Mouse (Mus musculus): ENCODE data around the gene Ephb4.

Ephb4 gene

GRCm38 (mm10) chr5:137335066-137335465 is 14.8 kb upstream of the Ephb4 start:
- DNase-seq (ENCODE audit: low read depth): no peak

GRCm38 (mm10) chr5:137337190-137337589 is 12.7 kb upstream of the Ephb4 start:
- DNase-seq (ENCODE audit: low read depth): no peak

- DNase-seq (ENCODE audit: low read depth): peak; percentile 83
Measured at GRCm38 (mm10) chr5:137338256-137338655, 11.7 kb upstream of the Ephb4 start.

GRCm38 (mm10) chr5:137338663-137339289 is 11.1 kb upstream of the Ephb4 start:
- no peak for DNase-seq (ENCODE audit: low read depth)

GRCm38 (mm10) chr5:137339290-137339979 is 10.5 kb upstream of the Ephb4 start:
- no peak for DNase-seq (ENCODE audit: low read depth)

GRCm38 (mm10) chr5:137340222-137340621 is 9.7 kb upstream of the Ephb4 start:
- DNase-seq (ENCODE audit: low read depth): no peak

GRCm38 (mm10) chr5:137342407-137343012 is 7.4 kb upstream of the Ephb4 start:
- DNase-seq (ENCODE audit: low read depth): no peak

- no peak for DNase-seq (ENCODE audit: low read depth)
Measured at GRCm38 (mm10) chr5:137343412-137343811, 6.5 kb upstream of the Ephb4 start.

- no peak for DNase-seq (ENCODE audit: low read depth)
Measured at GRCm38 (mm10) chr5:137343869-137344268, 6.0 kb upstream of the Ephb4 start.

- DNase-seq (ENCODE audit: low read depth): no peak
Measured at GRCm38 (mm10) chr5:137345821-137346220, 4.1 kb upstream of the Ephb4 start.

GRCm38 (mm10) chr5:137346388-137346787 is 3.5 kb upstream of the Ephb4 start:
- no peak for DNase-seq (ENCODE audit: low read depth)

- no peak for DNase-seq (ENCODE audit: low read depth)
Measured at GRCm38 (mm10) chr5:137346983-137347382, 2.9 kb upstream of the Ephb4 start.

- DNase-seq (ENCODE audit: low read depth): no peak
Measured at GRCm38 (mm10) chr5:137347856-137348255, 2.1 kb upstream of the Ephb4 start.

- DNase-seq (ENCODE audit: low read depth): no peak
Measured at GRCm38 (mm10) chr5:137348482-137349383, 1.2 kb upstream of the Ephb4 start.

- no peak for DNase-seq (ENCODE audit: low read depth)
Measured at GRCm38 (mm10) chr5:137350205-137351057, 522 bp downstream of the Ephb4 start.

GRCm38 (mm10) chr5:137351058-137351380 is 1.1 kb downstream of the Ephb4 start:
- no peak for DNase-seq (ENCODE audit: low read depth)

GRCm38 (mm10) chr5:137351394-137351793 is 1.5 kb downstream of the Ephb4 start:
- DNase-seq (ENCODE audit: low read depth): no peak

GRCm38 (mm10) chr5:137352011-137352975 is 2.4 kb downstream of the Ephb4 start:
- DNase-seq (ENCODE audit: low read depth): no peak

- DNase-seq (ENCODE audit: low read depth): no peak
Measured at GRCm38 (mm10) chr5:137354091-137354490, 4.2 kb downstream of the Ephb4 start.

- DNase-seq (ENCODE audit: low read depth): no peak
Measured at GRCm38 (mm10) chr5:137358382-137358781, 8.5 kb downstream of the Ephb4 start.
